Mouse (Mus musculus): ENCODE data around the gene Arhgef3.

Gene Arhgef3

GRCm38 (mm10) chr14:27114362-27115274 is at the start of gene Arhgef3:
Gene Arhgef3, plus strand, starts transcription at chr14:27114899.
- DNase-seq (ENCODE audit: low spot score): peak; percentile 88

GRCm38 (mm10) chr14:27066171-27066929 is 48.3 kb upstream of the Arhgef3 start:
- DNase-seq (ENCODE audit: low spot score): no peak

- no peak for DNase-seq (ENCODE audit: low spot score)
Measured at GRCm38 (mm10) chr14:27067866-27068271, 46.8 kb upstream of the Arhgef3 start.

GRCm38 (mm10) chr14:27069434-27070097 is 45.1 kb upstream of the Arhgef3 start:
- no peak for DNase-seq (ENCODE audit: low spot score)

GRCm38 (mm10) chr14:27070128-27070527 is 44.6 kb upstream of the Arhgef3 start:
- no peak for DNase-seq (ENCODE audit: low spot score)

GRCm38 (mm10) chr14:27070758-27071157 is 43.9 kb upstream of the Arhgef3 start:
- no peak for DNase-seq (ENCODE audit: low spot score)

GRCm38 (mm10) chr14:27071985-27072384 is 42.7 kb upstream of the Arhgef3 start:
- no peak for DNase-seq (ENCODE audit: low spot score)

- no peak for DNase-seq (ENCODE audit: low spot score)
Measured at GRCm38 (mm10) chr14:27075084-27075483, 39.6 kb upstream of the Arhgef3 start.

- no peak for DNase-seq (ENCODE audit: low spot score)
Measured at GRCm38 (mm10) chr14:27075909-27076521, 38.7 kb upstream of the Arhgef3 start.

GRCm38 (mm10) chr14:27076522-27076920 is 38.2 kb upstream of the Arhgef3 start:
- DNase-seq (ENCODE audit: low spot score): no peak

- no peak for DNase-seq (ENCODE audit: low spot score)
Measured at GRCm38 (mm10) chr14:27081536-27082275, 33.0 kb upstream of the Arhgef3 start.

- DNase-seq (ENCODE audit: low spot score): no peak
Measured at GRCm38 (mm10) chr14:27085471-27085870, 29.2 kb upstream of the Arhgef3 start.

- DNase-seq (ENCODE audit: low spot score): no peak
Measured at GRCm38 (mm10) chr14:27085999-27086398, 28.7 kb upstream of the Arhgef3 start.

GRCm38 (mm10) chr14:27094247-27094646 is 20.5 kb upstream of the Arhgef3 start:
- DNase-seq (ENCODE audit: low spot score): no peak

- DNase-seq (ENCODE audit: low spot score): no peak
Measured at GRCm38 (mm10) chr14:27096133-27096532, 18.6 kb upstream of the Arhgef3 start.

- DNase-seq (ENCODE audit: low spot score): peak; percentile 69
Measured at GRCm38 (mm10) chr14:27096779-27097178, 17.9 kb upstream of the Arhgef3 start.

- no peak for DNase-seq (ENCODE audit: low spot score)
Measured at GRCm38 (mm10) chr14:27101735-27102134, 13.0 kb upstream of the Arhgef3 start.

- DNase-seq (ENCODE audit: low spot score): no peak
Measured at GRCm38 (mm10) chr14:27102720-27103119, 12.0 kb upstream of the Arhgef3 start.

- no peak for DNase-seq (ENCODE audit: low spot score)
Measured at GRCm38 (mm10) chr14:27105731-27106457, 8.8 kb upstream of the Arhgef3 start.

GRCm38 (mm10) chr14:27108748-27109504 is 5.8 kb upstream of the Arhgef3 start:
- peak; percentile 73 for DNase-seq (ENCODE audit: low spot score)

All from testis, postnatal 10 days (tissue).